Mouse (Mus musculus) spleen, postnatal 36 days (tissue): ENCODE results near the gene Rad50.

Experiments used
- DNase-seq, 2 experiments: peaks; one replicate each; pipeline ENCODE4 v3.0.0; 2022; ENCODE audit warnings: low spot score in 2 of 2, mixed read lengths in 1 of 2

Gene Rad50

GRCm38 (mm10) chr11:53698521-53698920 lies 8.6 kb downstream of the Rad50 start:
- no peak for DNase-seq

- DNase-seq, result no peak
Measured at GRCm38 (mm10) chr11:53691979-53692378, 15.1 kb downstream of the Rad50 start.

- no peak for DNase-seq
Measured at GRCm38 (mm10) chr11:53682994-53683530, 24.1 kb downstream of the Rad50 start.

GRCm38 (mm10) chr11:53682170-53682569 lies 24.9 kb downstream of the Rad50 start:
- DNase-seq, result no peak

- DNase-seq, result no peak
Measured at GRCm38 (mm10) chr11:53681686-53682085, 25.4 kb downstream of the Rad50 start.

- DNase-seq, result no peak
Measured at GRCm38 (mm10) chr11:53680141-53680540, 27.0 kb downstream of the Rad50 start.

GRCm38 (mm10) chr11:53671414-53671813 lies 35.7 kb downstream of the Rad50 start:
- DNase-seq, result no peak

- no peak for DNase-seq
Measured at GRCm38 (mm10) chr11:53664091-53664490, 43.0 kb downstream of the Rad50 start.

GRCm38 (mm10) chr11:53662794-53663674 lies 44.1 kb downstream of the Rad50 start:
- no peak for DNase-seq

- DNase-seq, result no peak
Measured at GRCm38 (mm10) chr11:53657828-53658227, 49.3 kb downstream of the Rad50 start.

- DNase-seq, result no peak
Measured at GRCm38 (mm10) chr11:53657381-53657780, 49.7 kb downstream of the Rad50 start.

- DNase-seq, result peak in 1 of 2 experiments; percentile 4
Measured at GRCm38 (mm10) chr11:53656558-53657202, 50.4 kb downstream of the Rad50 start.

- DNase-seq, result peak; percentile 8 to 9
Measured at GRCm38 (mm10) chr11:53655043-53655442, 52.1 kb downstream of the Rad50 start.

GRCm38 (mm10) chr11:53652427-53652826 lies 54.7 kb downstream of the Rad50 start:
- DNase-seq, result no peak

- DNase-seq, result no peak
Measured at GRCm38 (mm10) chr11:53651441-53651840, 55.7 kb downstream of the Rad50 start.

GRCm38 (mm10) chr11:53644017-53644416 lies 63.1 kb downstream of the Rad50 start:
- no peak for DNase-seq

- no peak for DNase-seq
Measured at GRCm38 (mm10) chr11:53642744-53643279, 64.3 kb downstream of the Rad50 start.

GRCm38 (mm10) chr11:53637803-53638260 lies 69.3 kb downstream of the Rad50 start:
- no peak for DNase-seq

GRCm38 (mm10) chr11:53637046-53637802 lies 69.9 kb downstream of the Rad50 start:
- DNase-seq, result no peak

GRCm38 (mm10) chr11:53636183-53636646 lies 70.9 kb downstream of the Rad50 start:
- no peak for DNase-seq

- DNase-seq, result no peak
Measured at GRCm38 (mm10) chr11:53635590-53636182, 71.4 kb downstream of the Rad50 start.
